Mouse (Mus musculus) adipocyte (in vitro differentiated cells): ENCODE results near the gene March7.

Source experiments
- DNase-seq: peaks from one replicate; pipeline ENCODE4 v3.0.0-alpha.2; 2016; ENCODE audit warnings: low spot score

Gene March7

GRCm38 (mm10) chr2:60209703-60210651 is at the start of gene March7, which contains the start of gene Baz2b:
March7 (plus strand) TSS chr2:60209887.
Baz2b (minus strand) TSS chr2:60209839.
- DNase-seq, result peak; percentile 87

GRCm38 (mm10) chr2:60163744-60164143 is 45.9 kb upstream of the March7 start:
- DNase-seq, result no peak

GRCm38 (mm10) chr2:60165679-60166078 is 44.0 kb upstream of the March7 start:
- DNase-seq, result no peak

- DNase-seq, result no peak
Observed at GRCm38 (mm10) chr2:60166878-60167277, 42.8 kb upstream of the March7 start.

- peak; percentile 72 for DNase-seq
Observed at GRCm38 (mm10) chr2:60171786-60172530, 37.7 kb upstream of the March7 start.

GRCm38 (mm10) chr2:60172531-60172914 is 37.2 kb upstream of the March7 start:
- DNase-seq, result peak; percentile 70

- peak; percentile 15 for DNase-seq
Observed at GRCm38 (mm10) chr2:60173190-60173589, 36.5 kb upstream of the March7 start.

- peak; percentile 65 for DNase-seq
Observed at GRCm38 (mm10) chr2:60173595-60173994, 36.1 kb upstream of the March7 start.

- no peak for DNase-seq
Observed at GRCm38 (mm10) chr2:60175078-60175477, 34.6 kb upstream of the March7 start.

- no peak for DNase-seq
Observed at GRCm38 (mm10) chr2:60176087-60176486, 33.6 kb upstream of the March7 start.

- DNase-seq, result no peak
Observed at GRCm38 (mm10) chr2:60177490-60177889, 32.2 kb upstream of the March7 start.

- peak; percentile 24 for DNase-seq
Observed at GRCm38 (mm10) chr2:60181696-60182095, 28.0 kb upstream of the March7 start.

- DNase-seq, result no peak
Observed at GRCm38 (mm10) chr2:60196841-60197240, 12.8 kb upstream of the March7 start.

GRCm38 (mm10) chr2:60200051-60200562 is 9.6 kb upstream of the March7 start:
- DNase-seq, result no peak

- DNase-seq, result peak; percentile 43
Observed at GRCm38 (mm10) chr2:60200667-60201066, 9.0 kb upstream of the March7 start.

- no peak for DNase-seq
Observed at GRCm38 (mm10) chr2:60202900-60203530, 6.7 kb upstream of the March7 start.

- no peak for DNase-seq
Observed at GRCm38 (mm10) chr2:60203733-60204132, 6.0 kb upstream of the March7 start.

- DNase-seq, result no peak
Observed at GRCm38 (mm10) chr2:60204162-60204561, 5.5 kb upstream of the March7 start.

GRCm38 (mm10) chr2:60205795-60206194 is 3.9 kb upstream of the March7 start:
- no peak for DNase-seq

- DNase-seq, result peak; percentile 68
Observed at GRCm38 (mm10) chr2:60209122-60209611, 520 bp upstream of the March7 start.

- DNase-seq, result no peak
Observed at GRCm38 (mm10) chr2:60210821-60211220, 1.1 kb downstream of the March7 start.

- DNase-seq, result no peak
Observed at GRCm38 (mm10) chr2:60212488-60212887, 2.8 kb downstream of the March7 start.
